Mouse (Mus musculus) bone marrow, adult 2 months (tissue): Measurements from ENCODE around the gene Cxcl17. TPM values are rescaled to one million over a fixed set of nuclear protein-coding genes. Genes with fewer than 3 reads are reported as not detected.

Experiments
- H3K27ac ChIP-seq: fragments of 200-500 bp; 2 replicates; pipeline ENCODE4 v1.5.1; 2012; ENCODE audit warnings: low read depth, mild to moderate bottlenecking, control low read depth, inconsistent platforms, low read length; ENCODE audit not compliant: control insufficient read depth, poor library complexity, insufficient read depth
- H3K4me1 ChIP-seq: fragments of 200-500 bp; 2 replicates; pipeline ENCODE4 v1.6.1; 2011; ENCODE audit warnings: low read length; ENCODE audit not compliant: control insufficient read depth, insufficient read depth
- H3K4me3 ChIP-seq: fragments of 200-500 bp; replicated peaks from 2 replicates; pipeline ENCODE3; 2011; ENCODE audit warnings: mild to moderate bottlenecking, low read depth, low read length, control low read depth; ENCODE audit not compliant: control insufficient read depth
- CTCF ChIP-seq: fragments of 200-500 bp; IDR thresholded peaks from 2 replicates; pipeline ENCODE4 v1.5.1; 2011; ENCODE audit warnings: low read length, control low read depth; ENCODE audit not compliant: control insufficient read depth, insufficient read depth
- POLR2A ChIP-seq: fragments of 200-500 bp; IDR thresholded peaks from 2 replicates; pipeline ENCODE4 v1.6.1; 2011; ENCODE audit warnings: low read depth, mild to moderate bottlenecking, control low read depth, low read length, borderline replicate concordance; ENCODE audit not compliant: control insufficient read depth
- WGBS: fragments of 180-500 bp; shearing (Covaris S2); methylation state at CpG from one replicate; pipeline ENCODE4 v1.1.7; 2018; 5-methylcytosine and 5-hydroxymethylcytosine counted together
- polyA plus RNA-seq: library from polyadenylated mRNA; stranded (reverse); fragments of >200 nt; gene quantifications from 2 replicates; pipeline ENCODE4 v1.2.4, GENCODE M21; 2011; ENCODE audit warnings: low replicate concordance; ENCODE audit not compliant: missing spikeins, insufficient read depth, insufficient read length

Gene Cxcl17
- polyA plus RNA-seq, 1 experiment = not detected

DNA sequence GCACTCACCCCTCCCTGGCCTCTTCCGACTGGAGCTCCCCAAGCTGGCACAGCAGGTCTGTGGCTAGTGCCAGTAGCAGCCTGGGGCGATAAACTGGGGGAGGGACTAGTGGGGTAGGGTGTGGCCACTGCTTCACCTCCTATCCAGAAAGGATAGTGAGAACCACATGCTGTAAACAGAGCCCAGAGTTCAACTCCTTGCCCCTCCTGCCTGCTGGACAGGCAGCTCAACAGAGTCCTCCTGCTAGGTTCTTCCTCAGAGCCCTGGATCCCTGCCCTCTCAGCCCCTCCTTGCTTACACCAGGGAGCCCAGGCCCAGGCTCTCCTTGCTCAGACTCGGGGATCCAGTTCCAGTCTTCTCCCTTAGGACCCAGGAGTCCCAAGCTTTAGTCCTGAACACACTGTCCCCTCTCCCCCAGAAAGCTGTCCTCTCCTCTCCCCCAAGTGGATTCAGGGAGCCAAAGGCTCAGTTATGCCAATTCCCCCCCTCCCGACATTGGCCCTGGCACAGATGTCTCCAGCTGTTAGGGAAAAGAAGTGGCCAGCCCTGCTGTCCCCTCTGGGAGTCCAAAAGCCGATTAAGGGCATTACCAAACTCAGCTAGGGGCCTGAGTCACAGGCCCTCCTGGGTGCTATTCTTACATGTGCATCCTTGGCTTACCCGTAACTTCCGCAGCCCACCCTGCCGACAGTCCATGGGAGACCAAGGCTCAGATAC, 22.5 kb downstream of the Cxcl17 start:
- 68% methylated on average over 8 of the region's 8 CpGs for WGBS
- Histone ChIP-seq H3K4me3 (no peak overlapping the region), H3K27ac (no peak overlapping the region), H3K4me1 (peaks cover 5% of the 10 kb centered on the region)
- TF ChIP-seq POLR2A (no peak), CTCF (no peak)

DNA sequence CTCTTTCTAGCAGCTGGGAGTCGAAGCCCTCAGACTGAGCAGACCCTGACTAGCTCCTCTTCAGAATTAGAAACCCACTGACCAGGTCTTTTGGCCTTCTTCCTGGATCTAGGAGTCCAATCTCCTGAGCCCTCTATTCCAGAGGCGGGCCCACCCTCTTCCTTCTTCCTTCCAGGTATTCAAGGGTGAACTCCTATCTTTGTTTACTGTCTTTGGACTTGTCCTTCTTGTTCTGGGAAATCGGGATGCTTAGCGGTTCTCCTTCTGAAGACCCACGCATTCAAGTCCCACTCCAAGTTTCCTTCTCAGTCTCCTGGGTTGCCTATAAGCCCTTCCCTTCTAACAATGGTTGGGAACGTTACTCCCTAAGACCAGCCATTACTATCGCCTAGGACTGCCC, 23.8 kb downstream of the Cxcl17 start:
- WGBS = 90% methylated on average over 7 of the region's 7 CpGs
- H3K4me1 ChIP-seq = peaks cover 11% of the 10 kb centered on the region
- no peak overlapping the region for H3K4me3 ChIP-seq
- no peak overlapping the region for H3K27ac ChIP-seq
- TF ChIP-seq POLR2A (no peak), CTCF (no peak)

DNA sequence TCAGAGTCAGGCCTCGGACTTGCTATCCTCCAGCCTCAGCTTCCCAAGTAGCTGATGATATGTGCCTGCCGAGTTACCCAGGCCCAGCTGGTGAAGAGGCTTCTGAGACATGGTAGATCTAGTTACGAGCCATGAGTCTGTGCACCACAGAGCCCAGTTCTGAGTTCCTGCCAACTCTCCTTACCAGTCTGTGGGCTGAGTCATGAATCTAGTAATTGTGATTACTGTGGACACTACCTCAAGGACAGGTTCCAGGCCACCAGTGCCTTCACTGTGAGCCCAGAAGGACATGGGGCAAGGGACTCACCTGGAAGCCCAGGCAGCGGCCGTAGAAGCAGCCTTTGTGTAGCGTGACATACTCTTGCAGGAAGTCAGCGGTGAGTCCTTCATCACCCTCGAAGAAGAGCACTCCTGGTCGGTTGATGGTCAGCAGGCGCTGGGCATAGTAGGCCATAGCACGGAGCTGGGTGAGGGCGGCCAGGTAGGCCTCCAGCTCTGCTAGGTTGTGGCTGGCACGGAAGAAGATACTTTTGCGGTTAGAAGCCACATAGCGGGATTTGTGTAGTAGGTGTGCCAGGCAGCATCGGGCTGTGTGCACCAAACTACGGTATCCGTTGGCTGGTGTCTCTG, 24.8 kb downstream of the Cxcl17 start:
- 91% methylated on average over 18 of the region's 18 CpGs for WGBS
- H3K4me3 ChIP-seq = no peak overlapping the region
- peaks cover 11% of the 10 kb centered on the region for H3K4me1 ChIP-seq
- TF ChIP-seq POLR2A (no peak), CTCF (no peak)
- no peak overlapping the region for H3K27ac ChIP-seq

DNA sequence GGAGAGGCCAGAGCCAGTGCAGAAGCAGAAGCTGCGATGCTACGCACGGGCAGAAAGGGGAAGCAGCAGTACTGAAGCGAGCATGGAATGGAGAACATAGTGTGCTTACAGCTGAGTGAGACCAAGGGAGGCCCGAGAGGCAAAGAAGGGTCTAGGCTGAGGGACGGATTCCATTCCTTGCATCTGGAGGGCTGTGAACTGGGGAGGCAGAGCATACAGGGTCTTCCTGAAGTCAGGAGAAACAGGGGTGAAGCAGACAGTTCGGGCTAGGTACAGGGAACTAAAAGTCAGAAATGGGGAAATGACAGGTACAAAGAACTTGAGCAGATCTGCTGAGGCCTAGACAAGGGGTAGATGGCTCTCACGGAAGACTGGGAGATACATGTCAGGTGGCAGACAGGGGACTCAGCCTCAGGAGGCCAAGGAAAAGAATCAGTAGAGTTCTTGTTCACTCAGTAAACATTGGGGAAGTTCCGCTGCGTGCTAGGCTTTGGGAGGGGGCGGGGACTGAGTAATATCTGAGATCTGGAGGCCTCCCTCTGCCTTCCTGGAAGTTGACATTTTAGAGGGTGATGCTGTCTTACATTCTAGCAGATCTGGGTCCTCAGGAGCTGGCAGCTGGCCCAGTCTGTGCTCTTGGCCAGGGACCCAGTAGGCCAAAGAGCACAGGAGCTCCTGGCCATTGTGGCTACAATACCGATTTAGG, 26.7 kb downstream of the Cxcl17 start:
- no peak for TF ChIP-seq POLR2A
- TF ChIP-seq CTCF = no peak
- Histone ChIP-seq H3K4me3 (no peak overlapping the region), H3K27ac (peak overlapping the region; percentile 74), H3K4me1 (peaks cover 11% of the 10 kb centered on the region)
- WGBS = 5% methylated on average over 12 of the region's 12 CpGs

DNA sequence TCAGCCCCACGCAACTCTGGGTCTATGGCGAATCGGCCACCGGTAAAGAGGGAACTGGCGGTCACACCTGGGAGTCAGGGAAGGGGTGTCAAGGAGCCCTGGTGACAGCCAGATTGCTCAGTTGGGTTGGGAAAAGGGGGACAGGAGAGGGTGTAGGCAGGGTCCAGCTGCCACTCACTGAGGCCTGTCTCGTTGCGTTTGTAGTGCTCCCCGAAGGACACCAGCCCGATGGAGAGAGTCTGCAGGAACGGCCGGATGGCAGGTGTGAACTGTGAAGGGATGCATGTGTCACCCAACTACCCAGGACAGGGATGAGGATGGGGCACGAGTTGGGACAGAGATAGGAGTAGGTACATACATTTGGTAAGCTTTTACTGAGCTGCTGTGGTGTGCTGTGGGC, 27.4 kb downstream of the Cxcl17 start:
- peak overlapping the region; percentile 74 for H3K27ac ChIP-seq
- H3K4me3 ChIP-seq = no peak overlapping the region
- TF ChIP-seq POLR2A (no peak), CTCF (no peak)
- H3K4me1 ChIP-seq = peaks cover 11% of the 10 kb centered on the region
- 55% methylated on average over 12 of the region's 12 CpGs for whole genome bisulfite sequencing

DNA sequence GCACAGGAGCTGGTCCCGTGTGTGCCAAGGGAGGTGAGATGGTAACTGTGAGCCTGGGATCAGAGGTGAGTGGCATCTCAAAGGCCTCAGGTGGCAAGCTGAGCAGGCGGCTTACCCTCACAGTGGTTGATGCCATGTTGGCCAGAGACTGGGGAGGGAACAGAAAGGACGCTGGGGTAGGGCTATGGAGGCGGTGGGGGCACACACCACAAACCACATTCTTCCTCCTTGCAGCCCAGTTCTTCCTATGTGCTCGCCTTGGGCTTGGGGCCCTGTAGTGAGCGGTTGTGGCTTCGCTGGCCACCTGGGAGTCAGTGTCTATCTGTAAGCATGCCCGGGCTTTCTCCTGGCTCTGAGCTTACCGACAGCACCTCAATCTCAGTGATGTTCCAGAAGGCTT, 27.9 kb downstream of the Cxcl17 start:
- peaks cover 11% of the 10 kb centered on the region for H3K4me1 ChIP-seq
- no peak overlapping the region for H3K4me3 ChIP-seq
- WGBS = 19% methylated on average over 9 of the region's 9 CpGs
- TF ChIP-seq CTCF (no peak), POLR2A (peak; percentile 25; the same call in 1 of the 2 replicates)
- peak overlapping the region; percentile 74 for H3K27ac ChIP-seq

DNA sequence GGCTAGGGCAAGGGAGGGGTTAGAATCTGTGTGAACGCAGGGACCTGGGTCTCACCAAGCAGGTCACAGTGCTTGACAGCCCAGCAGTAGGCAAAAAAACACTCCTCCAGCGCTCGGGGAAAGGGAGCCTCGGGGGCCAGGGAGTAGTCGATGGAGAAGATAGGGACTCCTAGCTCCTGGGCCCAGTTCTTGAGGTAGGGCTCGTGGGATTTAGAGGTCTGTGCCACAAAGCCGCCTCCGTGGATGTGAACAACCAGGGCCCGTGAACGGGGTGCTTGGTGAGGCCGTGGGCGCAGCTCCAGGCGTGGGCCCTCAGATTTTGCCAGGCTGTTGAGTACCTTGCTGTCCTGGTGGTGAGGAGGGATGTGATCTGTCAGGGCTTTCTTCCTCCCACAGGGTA, 28.4 kb downstream of the Cxcl17 start:
- Histone ChIP-seq H3K4me1 (peaks cover 11% of the 10 kb centered on the region), H3K27ac (peak overlapping the region; percentile 74; the same call in 1 of the 2 replicates), H3K4me3 (no peak overlapping the region)
- WGBS = 73% methylated on average over 13 of the region's 13 CpGs
- no peak for TF ChIP-seq POLR2A
- TF ChIP-seq CTCF = no peak

DNA sequence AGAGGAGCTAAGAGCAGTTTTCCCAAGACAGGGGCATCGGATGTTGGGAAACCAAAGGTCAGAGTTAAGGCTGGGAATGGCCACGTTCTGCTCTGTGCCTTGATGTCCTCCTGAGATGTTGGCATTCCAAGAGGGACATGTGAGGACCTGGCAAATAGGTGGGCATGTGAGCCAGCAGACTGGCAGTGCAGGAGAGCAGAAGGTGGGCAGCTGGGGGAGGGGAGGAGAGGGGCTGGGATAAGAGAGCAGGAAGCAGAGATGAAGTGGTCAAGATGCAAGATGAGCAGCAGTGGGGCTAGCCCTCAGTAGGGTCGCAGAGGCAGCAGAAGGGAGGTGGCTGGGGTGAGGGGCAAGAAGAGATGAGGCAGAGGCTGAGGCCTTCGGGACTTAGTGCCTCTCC, 28.8 kb downstream of the Cxcl17 start:
- WGBS = 82% methylated on average over 4 of the region's 4 CpGs
- H3K4me1 ChIP-seq = peaks cover 11% of the 10 kb centered on the region

More for the DNA sequence above, 28.8 kb downstream of the Cxcl17 start:
- Histone ChIP-seq H3K27ac (no peak overlapping the region), H3K4me3 (no peak overlapping the region)
- no peak for TF ChIP-seq POLR2A
- no peak for TF ChIP-seq CTCF
